In genomic region chr8:75155740-75156322, GRCm38 (mm10) we compare ENCODE assay signal across 23 mouse cellular contexts. TPM values are rescaled to one million over a fixed set of nuclear protein-coding genes. Genes with fewer than 3 reads are reported as not detected.
"Had no signal": no experiment of that assay in that cellular context is flagged by ENCODE, and none has a peak within 500 bp of the region (broad histone marks: within the 10 kb centered on the region; RNA-seq: fewer than 3 reads in every experiment).

No protein-coding gene starts in this region.

- H3K9me3 ChIP-seq: limb, embryonic 10.5 days; limb, embryonic 13.5 days; liver, embryonic 12.5 days; liver, embryonic 15.5 days; lung, embryonic 15.5 days; megakaryocyte, embryonic 14.5 days; midbrain, embryonic 10.5 days; midbrain, embryonic 13.5 days; neural tube, embryonic 13.5 days had no signal

- DNase-seq: kidney, adult 11 months; kidney, adult 8-10 months; kidney, postnatal 14 days; layer of hippocampus, adult 9-11 months; liver; lung, adult 18-20 months; lung, postnatal 10 days; lung, postnatal 36 days; thymus, adult 18-20 months; thymus, postnatal 36 days had no signal

- H3K4me3 ChIP-seq: layer of hippocampus, adult 2 months; limb, embryonic 10.5 days; limb, embryonic 13.5 days; liver, embryonic 12.5 days; liver, embryonic 15.5 days; lung, embryonic 15.5 days; megakaryocyte, embryonic 14.5 days; midbrain, embryonic 10.5 days; midbrain, embryonic 13.5 days; myocyte; neural tube, embryonic 13.5 days had no signal

- H3K36me3 ChIP-seq: limb, embryonic 10.5 days; limb, embryonic 13.5 days; liver, embryonic 12.5 days; liver, embryonic 15.5 days; lung, embryonic 15.5 days; midbrain, embryonic 10.5 days; midbrain, embryonic 13.5 days; neural tube, embryonic 13.5 days had no signal

- ATAC-seq: midbrain, embryonic 13.5 days; midbrain, embryonic 16.5 days had no signal

- H3K27me3 ChIP-seq: limb, embryonic 13.5 days; liver, embryonic 12.5 days; liver, embryonic 15.5 days; lung, embryonic 15.5 days; midbrain, embryonic 13.5 days; neural tube, embryonic 13.5 days had no signal

- H3K4me1 ChIP-seq: limb, embryonic 10.5 days; limb, embryonic 13.5 days; liver, embryonic 12.5 days; lung, embryonic 15.5 days; neural tube, embryonic 13.5 days had no signal

- H3K27ac ChIP-seq: layer of hippocampus, adult 2 months; limb, embryonic 10.5 days; limb, embryonic 13.5 days; liver, embryonic 12.5 days; liver, embryonic 15.5 days; lung, embryonic 15.5 days; midbrain, embryonic 10.5 days; midbrain, embryonic 13.5 days; neural tube, embryonic 13.5 days had no signal

- H3K9ac ChIP-seq: limb, embryonic 13.5 days; liver, embryonic 12.5 days; liver, embryonic 15.5 days; lung, embryonic 15.5 days; midbrain, embryonic 13.5 days; neural tube, embryonic 13.5 days had no signal

- H3K4me2 ChIP-seq: limb, embryonic 13.5 days; liver, embryonic 12.5 days; liver, embryonic 15.5 days; lung, embryonic 15.5 days; midbrain, embryonic 13.5 days; neural tube, embryonic 13.5 days had no signal

RNA-seq across cellular contexts. Expression of gene Rasd2, which starts 57.9 kb away (rescaled TPM):
- total RNA-seq: monocyte, adult 5-6 weeks had no signal
- polyA plus RNA-seq: liver, embryonic 15.5 days; myocyte had no signal
